Mouse (Mus musculus) cerebellum, postnatal 10 days (tissue): ENCODE measurements around the gene Plp2.

Source experiments
- DNase-seq, 2 experiments: peaks; one replicate each; pipeline ENCODE4 v3.0.0; 2021; ENCODE audit warnings: mixed read lengths in 2 of 2

The Plp2 gene

DNA sequence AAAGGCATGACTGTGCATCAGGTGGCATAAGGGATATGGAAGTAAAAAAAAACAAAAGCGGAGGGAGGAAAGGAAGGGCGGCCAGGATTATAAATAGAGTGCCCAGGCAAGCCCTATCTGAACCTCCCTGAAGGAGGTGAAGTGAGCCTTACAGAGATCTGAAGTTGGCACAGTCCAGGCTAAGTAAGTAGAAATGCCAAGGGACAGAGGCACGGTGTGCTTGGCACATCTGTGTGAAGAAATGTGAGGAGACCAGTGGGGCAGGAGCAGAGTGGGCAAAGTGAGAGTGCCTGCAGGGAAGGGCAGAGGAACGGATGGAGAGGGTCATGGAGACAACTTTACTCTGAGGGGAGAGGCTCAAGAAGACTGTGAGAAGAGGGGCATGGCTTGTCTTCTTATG, 10.1 kb downstream of the Plp2 start:
- DNase-seq = no peak

DNA sequence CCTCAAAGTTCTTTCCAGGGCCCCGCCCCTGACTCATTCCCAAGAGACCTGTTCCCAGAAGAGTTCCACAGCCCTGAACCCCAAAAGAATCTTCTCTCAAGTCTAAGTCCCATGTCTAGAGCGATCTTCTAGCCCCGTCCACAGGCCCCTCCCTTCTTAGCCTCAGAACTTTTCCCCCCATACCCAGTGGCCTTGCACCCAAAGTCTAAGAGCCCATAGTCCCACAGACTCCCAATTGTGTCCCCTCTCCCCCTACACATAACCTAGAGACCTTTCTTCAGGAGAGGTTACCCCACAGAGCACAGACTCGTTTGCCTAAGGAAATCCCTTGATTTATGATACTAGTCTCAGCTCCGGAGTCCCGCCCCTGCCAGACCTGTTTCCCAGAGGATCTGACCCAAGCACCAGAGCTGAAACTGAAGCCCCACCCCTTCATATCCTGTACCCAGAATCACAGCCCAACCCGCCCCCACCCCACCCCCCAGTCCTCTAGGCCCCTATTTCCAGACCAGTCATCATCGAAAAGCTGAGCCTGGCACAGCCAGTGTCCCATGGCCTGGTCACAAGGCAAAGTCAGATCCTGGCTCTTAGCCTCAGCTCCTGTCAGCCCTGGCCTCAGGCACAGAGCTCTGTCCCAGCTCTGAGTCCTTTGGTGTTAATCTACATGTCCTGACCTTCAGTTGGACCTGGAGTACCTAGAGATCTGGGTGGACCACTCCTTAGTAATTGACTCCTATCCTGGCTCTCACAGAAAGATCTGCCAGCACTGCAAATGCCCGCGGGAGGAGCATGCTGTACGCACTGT, 12.2 kb downstream of the Plp2 start:
- DNase-seq = no peak

DNA sequence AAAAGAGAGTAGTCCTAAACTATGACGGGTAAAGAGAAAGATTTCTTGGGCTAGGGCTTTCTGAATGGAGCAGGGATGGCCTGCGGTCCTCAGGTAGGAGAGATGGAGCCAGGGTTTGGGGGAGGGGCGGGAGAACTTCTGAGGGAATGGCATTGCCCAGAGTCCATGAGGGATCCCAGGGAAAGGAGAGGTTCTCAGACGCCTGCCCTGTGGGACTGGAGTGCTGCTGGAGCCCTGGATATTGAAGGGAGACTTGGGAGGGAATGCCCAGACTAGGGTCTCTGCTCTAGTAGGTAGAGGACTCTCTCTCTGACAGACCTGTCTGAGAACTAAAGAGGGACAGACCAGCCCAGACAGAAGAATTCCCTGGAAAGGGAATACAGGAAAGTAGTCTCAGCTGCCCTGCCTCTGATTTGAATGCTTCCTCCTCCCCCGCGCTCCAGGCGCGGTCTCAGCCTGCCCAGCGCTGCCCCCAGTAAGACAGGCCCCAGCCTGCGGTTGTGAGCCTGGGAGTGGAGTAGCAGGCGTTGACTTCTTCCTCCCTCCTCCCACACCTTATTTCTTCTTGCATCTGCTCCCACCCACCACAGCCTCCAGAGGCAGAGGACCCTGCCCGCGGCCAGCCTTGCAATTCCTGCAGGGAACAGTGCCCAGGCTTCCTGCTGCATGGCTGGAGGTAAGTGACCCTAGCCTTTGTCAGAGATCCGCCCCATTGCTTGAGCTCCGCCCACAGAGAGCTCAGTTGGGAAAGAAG, 13.0 kb downstream of the Plp2 start:
- no peak for DNase-seq

DNA sequence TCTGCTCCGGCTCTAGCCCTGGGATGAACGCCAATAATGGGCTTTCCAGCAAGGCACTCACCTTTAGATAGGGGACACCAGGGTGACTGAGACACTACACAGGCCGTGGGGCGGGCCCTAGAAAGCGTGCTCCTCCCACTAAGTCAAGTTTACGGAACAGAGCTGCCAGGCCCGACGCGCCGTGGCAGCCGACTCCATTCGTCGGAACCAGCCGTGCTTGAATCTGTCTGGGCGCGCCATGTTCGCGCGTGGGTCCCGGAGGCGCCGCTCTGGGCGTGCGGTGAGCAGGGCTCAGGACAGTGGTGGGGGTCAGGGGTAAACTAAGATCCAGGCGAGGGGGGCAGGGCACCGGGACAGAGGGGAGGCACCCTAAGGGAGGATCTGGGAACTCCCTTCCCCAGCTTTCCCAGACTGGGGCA, 14.0 kb downstream of the Plp2 start, which contains the start of gene Prickle3:
TSS of gene Prickle3 (plus strand) at position 40 of the 419 bp plus-strand sequence.
- DNase-seq = peak; percentile 80 to 82

DNA sequence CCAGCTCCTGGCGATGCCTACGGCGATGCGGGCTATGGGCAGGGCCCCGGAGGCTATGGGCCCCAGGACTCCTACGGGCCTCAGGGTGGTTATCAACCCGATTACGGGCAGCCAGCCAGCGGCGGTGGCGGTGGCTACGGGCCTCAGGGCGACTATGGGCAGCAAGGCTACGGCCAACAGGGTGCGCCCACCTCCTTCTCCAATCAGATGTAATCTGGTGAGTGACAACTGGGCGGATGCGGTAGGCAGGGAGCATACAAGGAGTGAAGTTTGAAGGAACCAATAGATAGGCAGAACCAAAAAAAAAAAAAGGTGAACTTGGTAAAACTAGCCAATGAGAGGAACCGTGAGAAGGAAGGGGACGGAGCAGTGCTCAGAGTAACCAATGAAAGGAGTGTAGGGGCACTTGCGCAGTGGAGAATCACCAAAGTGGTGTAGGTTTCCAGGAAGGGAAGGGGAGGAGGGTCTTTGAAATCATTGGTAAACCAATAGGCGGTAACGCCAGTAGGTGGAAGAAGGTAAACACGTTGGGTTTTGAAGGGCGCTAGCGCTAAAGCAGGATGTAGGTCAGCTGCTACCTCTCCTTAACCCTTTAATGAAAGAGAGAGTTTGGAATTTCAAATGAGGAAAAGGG, 22.4 kb downstream of the Plp2 start:
- DNase-seq = peak; percentile 77 to 80

DNA sequence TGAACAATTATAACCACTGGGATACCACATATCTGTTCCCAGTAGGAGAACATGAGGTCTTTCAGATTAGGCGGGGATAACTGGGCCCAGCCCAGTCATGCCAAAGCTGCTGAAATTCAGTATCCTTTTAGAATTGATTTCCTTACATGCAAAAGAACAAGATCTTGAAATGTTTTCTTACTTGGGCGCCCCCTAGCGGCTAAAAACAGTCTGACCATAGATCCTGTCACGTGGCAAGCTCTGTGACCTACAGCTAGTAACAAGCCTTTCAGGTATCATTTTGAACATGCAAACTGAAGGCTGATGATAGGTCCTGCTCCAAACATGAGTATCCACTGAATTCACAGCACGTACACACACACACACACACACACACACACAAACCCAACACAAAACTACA, 25.8 kb downstream of the Plp2 start:
- peak; percentile 87 to 90 for DNase-seq

DNA sequence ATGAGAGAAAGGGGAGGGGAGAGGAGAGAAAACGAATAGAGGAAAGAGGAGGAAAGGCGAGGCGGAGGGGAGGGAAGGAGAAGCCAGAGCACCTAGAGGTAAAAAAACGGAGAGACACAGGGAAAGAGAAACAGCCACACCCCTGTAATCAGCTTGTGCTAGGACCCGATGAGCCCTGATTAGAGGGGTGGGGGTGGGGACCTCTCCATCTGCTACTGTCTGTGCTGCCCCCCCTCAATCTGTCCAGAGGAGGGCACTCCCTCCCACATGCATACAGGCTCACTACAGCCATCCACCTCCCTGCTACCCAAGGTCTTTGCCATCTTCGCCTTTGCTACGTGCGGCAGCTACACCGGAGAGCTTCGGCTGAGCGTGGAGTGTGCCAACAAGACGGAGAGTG, 30.4 kb downstream of the Plp2 start:
- peak; percentile 52 to 65 for DNase-seq

DNA sequence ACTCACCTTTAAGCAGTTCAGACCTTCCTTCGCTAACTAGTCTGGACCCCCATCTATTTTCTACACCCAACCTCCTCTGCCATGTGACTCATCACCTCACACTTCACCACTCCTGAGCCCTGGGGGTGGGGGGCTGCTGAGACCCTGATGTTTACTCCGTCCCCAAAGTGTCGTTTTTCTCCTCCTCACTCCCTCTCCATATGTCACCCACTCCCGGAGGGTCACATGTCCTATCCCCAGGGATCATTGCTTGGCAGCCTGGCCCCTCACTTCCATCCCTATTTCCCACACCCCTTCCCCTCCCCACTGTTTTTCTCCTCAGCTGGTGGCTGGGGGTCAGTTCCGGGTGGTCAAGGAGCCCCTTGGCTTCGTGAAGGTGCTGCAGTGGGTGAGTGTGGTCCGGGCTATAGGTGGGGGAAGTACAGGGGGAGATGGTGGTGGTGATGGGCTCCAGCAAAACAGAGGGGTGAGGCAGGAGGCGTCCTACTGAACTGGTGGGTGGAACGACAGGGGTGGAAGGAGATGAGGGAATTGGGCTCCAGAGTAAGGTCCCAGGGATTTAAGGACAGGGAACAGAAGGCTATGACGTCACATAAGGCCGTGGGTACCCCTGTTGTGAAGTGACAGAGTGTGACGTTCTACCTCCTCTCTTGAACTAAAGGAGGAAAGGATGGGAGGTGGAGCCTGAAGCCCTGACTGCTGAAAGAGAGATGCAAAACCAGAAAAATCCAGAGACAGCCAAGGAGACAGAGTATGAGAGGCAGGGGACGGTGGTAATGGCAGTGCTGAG, 31.5 kb downstream of the Plp2 start:
- peak; percentile 74 for DNase-seq

DNA sequence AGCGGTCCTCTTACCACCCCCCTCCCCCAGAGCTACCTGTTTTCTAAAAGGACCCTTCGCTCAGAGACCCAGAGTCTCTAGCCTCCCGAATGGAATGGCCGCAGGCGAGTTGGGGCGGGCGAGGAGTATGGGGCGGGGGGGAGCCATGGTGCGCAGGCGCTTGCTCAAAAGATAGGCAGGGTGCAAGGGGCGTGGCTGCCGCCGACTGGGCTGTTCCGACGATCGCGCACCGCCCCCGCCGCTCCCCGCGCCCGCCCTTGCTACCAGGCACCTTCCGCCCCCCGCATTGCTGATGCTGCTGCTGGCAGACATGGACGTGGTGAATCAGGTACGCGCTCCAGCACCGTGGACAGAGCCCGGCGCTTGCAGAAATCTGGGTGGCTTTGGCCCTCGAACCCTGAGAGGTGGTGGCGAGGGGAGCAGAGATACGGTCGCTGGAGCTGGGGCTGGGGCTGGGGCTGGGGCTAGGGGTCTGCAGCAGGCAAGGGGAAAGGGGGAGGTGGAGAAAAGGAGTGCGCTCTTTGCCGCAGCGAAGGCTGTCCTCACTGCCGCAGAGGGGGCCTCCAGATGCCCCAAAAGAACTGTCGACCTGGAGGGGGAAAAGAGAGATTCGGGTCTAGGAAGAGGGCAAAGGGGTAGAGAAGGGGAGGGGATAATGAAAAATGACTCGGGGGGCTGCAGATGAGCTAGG, 32.6 kb downstream of the Plp2 start, which contains the start of gene Syp:
TSS of gene Syp (plus strand) at position 71 of the 691 bp plus-strand sequence.
- peak; percentile 96 to 97 for DNase-seq

DNA sequence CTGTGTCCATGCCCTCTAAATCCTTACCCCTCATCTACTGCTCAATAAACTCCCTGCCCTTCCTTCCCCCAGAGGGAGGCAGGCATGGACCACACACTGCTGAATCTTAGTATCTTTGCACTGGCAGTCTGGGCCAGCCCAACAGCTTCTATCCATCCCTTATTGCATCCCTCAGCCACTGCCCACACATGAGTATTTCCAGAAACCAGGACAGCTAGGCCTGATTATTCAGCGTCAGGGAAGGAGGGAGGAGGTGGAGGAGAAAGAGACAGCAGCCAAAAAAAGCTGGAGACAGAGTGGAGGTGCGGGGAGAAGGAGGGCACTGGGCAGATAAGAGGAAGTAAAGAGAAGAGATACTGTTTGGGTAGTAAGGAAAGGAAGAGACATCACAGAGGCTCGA, 36.1 kb downstream of the Plp2 start:
- DNase-seq = no peak

DNA sequence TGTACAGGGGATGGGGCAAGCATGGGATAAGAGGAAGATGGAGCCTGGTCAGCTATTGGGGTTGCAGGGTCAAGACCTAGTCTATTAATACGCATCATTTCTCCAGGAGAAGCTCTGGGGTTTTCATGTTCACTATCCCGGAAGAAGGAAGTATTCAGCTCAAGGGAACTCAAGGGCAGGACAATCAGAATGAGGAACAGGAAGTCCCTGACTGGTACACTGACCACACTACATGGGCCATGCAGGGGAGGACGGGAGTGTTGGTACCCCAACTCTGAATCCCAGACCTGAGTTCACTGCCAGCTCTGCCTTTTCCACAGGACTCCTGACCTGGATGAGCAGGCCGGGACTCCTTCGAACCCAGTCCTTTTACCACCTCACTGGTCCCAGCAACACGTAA, 38.6 kb downstream of the Plp2 start:
- DNase-seq = no peak
